Mouse (Mus musculus) midbrain, embryonic 14.5 days (tissue): ENCODE results near the gene Hspd1. TPM values are rescaled to one million over a fixed set of nuclear protein-coding genes. Genes with fewer than 3 reads are reported as not detected.
"Not testable (repeated sequence)": the region's sequence is repeated elsewhere in the genome, so short reads cannot be mapped to it uniquely, and the experiment has no call there.

ENCODE experiments used
- ATAC-seq: fragments of 200-750 bp; cut with Nextera tagmentation; 2 replicates; pipeline ENCODE4 v1.8.0; 2017; ENCODE audit warnings: moderate number of reproducible peaks, moderate library complexity; ENCODE audit not compliant: low FRiP score, low TSS enrichment
- DNase-seq: peaks from one replicate; pipeline ENCODE4 v3.0.0-alpha.2; 2015
- H3K27ac ChIP-seq: fragments of 300-500 bp; sonication (generic); replicated peaks from 2 replicates; pipeline ENCODE4 v1.5.1; 2014; ENCODE audit warnings: mild to moderate bottlenecking, low read depth, low read length, moderate library complexity
- H3K27me3 ChIP-seq: fragments of 300-500 bp; sonication (generic); 2 replicates; pipeline ENCODE4 v1.6.1; 2014; ENCODE audit warnings: low read length, control low read depth, mixed read lengths; ENCODE audit not compliant: control insufficient read depth, insufficient read depth
- H3K36me3 ChIP-seq: fragments of 300-500 bp; sonication (generic); 2 replicates; pipeline ENCODE4 v1.6.1; 2014; ENCODE audit warnings: low read length, control low read depth; ENCODE audit not compliant: control insufficient read depth, insufficient read depth
- H3K4me1 ChIP-seq: fragments of 300-500 bp; sonication (generic); 2 replicates; pipeline ENCODE4 v1.6.1; 2014; ENCODE audit warnings: mild to moderate bottlenecking, antibody characterized with exemption, low read length, control low read depth; ENCODE audit not compliant: control insufficient read depth, insufficient read depth
- H3K4me2 ChIP-seq: fragments of 300-500 bp; sonication (generic); 2 replicates; pipeline ENCODE4 v1.6.1; 2014; ENCODE audit warnings: mild to moderate bottlenecking, low read length, moderate library complexity
- H3K4me3 ChIP-seq: fragments of 300-500 bp; sonication (generic); replicated peaks from 2 replicates; pipeline ENCODE4 v1.5.1; 2014; ENCODE audit warnings: low read depth, low read length
- H3K9ac ChIP-seq: fragments of 300-500 bp; sonication (generic); replicated peaks from 2 replicates; pipeline ENCODE4 v1.6.1; 2014; ENCODE audit warnings: mild to moderate bottlenecking, low read length, moderate library complexity
- H3K9me3 ChIP-seq: fragments of 300-500 bp; sonication (generic); 2 replicates; pipeline ENCODE4 v1.6.1; 2016; ENCODE audit warnings: low read length, control low read depth, mixed read lengths; ENCODE audit not compliant: control insufficient read depth
- WGBS: fragments of 180-500 bp; shearing (Covaris S2); extraction: QIAGEN DNeasy Blood & Tissue Kit; methylation state at CpG from one replicate; pipeline ENCODE4 v1.1.7; 2014; 5-methylcytosine and 5-hydroxymethylcytosine counted together
- polyA plus RNA-seq: library from polyadenylated mRNA; unstranded; fragments of >200 nt; fragmentation: Nextera tagmentation; extraction: Ambion mirVana; gene quantifications from 2 replicates; pipeline ENCODE4 v1.2.1, GENCODE M21; 2014

Hspd1 gene
- polyA plus RNA-seq, 1 experiment from 2014 or later = 232 TPM

DNA sequence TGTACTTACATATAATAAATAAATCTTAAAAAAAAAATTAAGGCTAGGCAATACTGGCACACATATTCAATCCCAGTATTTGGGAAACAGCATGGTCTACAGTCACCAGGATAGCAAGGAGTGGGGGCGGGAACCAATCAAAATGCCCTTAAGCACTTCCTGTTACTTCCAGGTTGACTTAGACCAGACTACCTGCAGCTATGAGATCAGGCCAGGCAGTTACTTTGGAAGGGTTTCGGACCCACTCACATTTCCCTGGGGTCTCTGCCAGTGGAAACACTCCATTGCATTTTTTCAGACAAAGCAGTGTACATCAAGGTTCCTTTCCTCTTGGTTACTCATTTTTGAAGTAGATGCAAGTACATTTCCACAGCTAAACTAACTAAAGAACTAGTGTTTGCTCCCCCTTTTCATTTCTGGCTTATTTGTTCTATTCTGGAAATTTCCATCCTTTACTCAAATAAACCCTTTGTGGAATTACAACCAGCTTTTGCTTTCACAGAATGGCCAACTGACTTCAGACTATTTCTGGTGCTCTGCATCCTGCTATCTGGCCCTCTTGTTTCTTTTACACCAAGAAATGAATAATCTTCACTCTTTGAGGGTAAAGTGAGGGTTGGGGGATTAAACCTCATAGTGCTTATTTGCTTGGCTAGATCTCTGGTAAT lies 11.1 kb downstream of the Hspd1 start:
- Histone ChIP-seq H3K9ac (no peak overlapping the region), H3K4me3 (no peak overlapping the region), H3K4me1 (no peaks in the 10 kb centered on the region), H3K36me3 (peaks cover 60% of the 10 kb centered on the region), H3K9me3 (no peaks in the 10 kb centered on the region), H3K27me3 (no peaks in the 10 kb centered on the region), H3K27ac (no peak overlapping the region), H3K4me2 (no peak overlapping the region)
- DNase-seq (no peak), ATAC-seq (no peak)
- 85% methylated on average over 2 of the region's 2 CpGs for WGBS

DNA sequence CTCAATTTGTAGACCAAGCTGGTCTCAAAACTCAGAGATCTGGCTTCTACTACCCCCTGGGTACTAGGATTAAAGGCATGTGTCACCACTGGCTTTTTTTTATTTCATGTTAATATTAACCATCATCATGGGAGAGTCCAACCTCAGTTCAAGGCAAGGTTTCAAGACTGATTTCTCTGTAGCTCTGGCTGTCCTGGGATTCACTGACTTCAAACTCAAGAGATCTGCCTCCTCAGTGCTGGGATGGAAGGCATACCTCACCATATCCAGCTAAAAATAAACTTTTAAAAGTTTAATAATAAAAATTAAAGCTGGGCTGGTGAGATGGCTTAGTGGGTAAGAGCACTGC lies 11.7 kb downstream of the Hspd1 start:
- H3K4me1 ChIP-seq = no peaks in the 10 kb centered on the region
- no peak for DNase-seq
- H3K9me3 ChIP-seq = no peaks in the 10 kb centered on the region
- no peak overlapping the region for H3K4me3 ChIP-seq
- no peaks in the 10 kb centered on the region for H3K27me3 ChIP-seq
- peaks cover 59% of the 10 kb centered on the region for H3K36me3 ChIP-seq
- no peak overlapping the region for H3K4me2 ChIP-seq
- no peak overlapping the region for H3K9ac ChIP-seq
- no peak overlapping the region for H3K27ac ChIP-seq
- no peak for ATAC-seq

DNA sequence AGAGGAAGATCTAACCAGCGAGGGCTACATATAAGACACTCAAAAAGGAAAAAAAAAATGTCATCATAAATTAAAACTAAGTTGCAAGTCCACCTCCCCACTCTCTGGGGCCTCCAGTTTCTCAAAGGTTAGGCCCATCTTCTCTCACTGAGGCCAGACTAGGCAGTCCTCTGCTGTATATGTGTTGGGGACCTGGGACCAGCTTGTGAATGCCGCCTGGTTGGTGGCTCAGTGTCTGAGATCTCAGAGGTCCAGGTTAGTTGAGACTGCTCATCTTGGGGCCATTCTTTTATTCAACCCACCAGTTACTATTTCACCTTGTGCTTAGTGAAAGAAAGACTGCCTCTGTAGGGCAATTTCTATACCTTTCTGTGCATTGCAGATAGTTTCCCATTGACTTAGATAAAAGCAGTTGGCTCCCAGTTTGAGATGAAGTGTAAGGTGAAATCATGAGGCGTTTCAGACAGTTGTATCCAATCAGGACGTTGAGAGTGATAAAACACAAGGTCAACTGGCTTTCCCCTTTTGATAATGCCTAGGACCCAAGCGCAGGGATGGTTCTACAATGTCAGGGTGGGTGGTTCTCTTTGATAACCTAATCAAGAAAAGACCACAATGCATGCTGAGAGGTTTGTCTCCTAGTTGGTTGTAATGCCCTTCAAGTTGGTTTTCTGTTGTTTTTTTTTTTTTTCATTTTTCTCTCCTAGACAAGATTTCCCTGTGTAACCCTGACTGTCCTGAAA lies 12.2 kb downstream of the Hspd1 start:
- WGBS = 77% methylated on average over 5 of the region's 5 CpGs
- DNase-seq (no peak), ATAC-seq (no peak)
- Histone ChIP-seq H3K4me1 (no peaks in the 10 kb centered on the region), H3K4me3 (no peak overlapping the region), H3K27me3 (no peaks in the 10 kb centered on the region), H3K36me3 (peaks cover 59% of the 10 kb centered on the region), H3K9ac (no peak overlapping the region), H3K27ac (no peak overlapping the region), H3K4me2 (no peak overlapping the region), H3K9me3 (no peaks in the 10 kb centered on the region)

DNA sequence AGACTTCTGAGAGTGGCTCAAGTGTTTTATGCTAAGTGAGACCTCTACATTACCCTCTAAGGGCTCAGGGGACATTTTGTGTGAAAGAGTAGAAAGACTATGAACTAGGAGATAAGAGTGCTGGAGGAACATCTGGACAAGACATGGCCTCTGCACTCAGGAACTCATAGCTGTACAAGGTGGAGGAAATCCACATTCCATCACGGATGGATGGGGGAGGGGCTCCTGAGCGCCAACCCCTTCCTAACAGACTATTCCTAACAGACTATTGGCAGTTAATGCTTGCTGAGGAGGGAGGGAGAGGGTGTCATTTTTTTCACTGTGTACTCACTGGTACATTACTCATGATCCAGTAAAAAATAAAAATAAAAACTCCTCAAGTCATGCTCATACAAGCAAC lies 13.3 kb downstream of the Hspd1 start:
- ATAC-seq = no peak
- H3K4me3 ChIP-seq = no peak overlapping the region
- H3K4me2 ChIP-seq = no peak overlapping the region
- DNase-seq = no peak
- H3K4me1 ChIP-seq = no peaks in the 10 kb centered on the region
- WGBS = 68% methylated on average over 2 of the region's 2 CpGs
- H3K27me3 ChIP-seq = no peaks in the 10 kb centered on the region
- H3K9me3 ChIP-seq = no peaks in the 10 kb centered on the region
- H3K36me3 ChIP-seq = peaks cover 53% of the 10 kb centered on the region
- H3K27ac ChIP-seq = no peak overlapping the region
- H3K9ac ChIP-seq = no peak overlapping the region

DNA sequence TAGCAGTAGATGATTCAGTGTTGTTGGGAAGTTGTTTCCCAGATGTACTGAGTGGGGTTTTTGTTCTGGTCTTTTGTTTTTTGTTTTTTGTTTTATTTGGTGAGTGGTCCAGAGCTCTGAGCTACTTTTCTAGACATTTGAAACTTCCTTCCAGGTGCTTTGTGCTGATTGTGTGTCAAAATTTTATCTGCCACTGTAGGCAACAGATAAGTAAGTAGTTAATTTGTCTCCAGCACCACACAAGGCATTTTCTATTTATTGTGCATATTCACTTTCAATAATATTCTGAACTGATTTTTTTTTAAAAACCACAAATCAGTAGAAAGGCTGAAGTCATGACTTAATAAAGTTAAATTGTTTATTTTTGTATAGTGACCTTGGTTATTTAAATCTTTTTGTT lies 15.7 kb downstream of the Hspd1 start:
- not testable (repeated sequence) for H3K27me3 ChIP-seq, H3K9ac ChIP-seq, H3K4me2 ChIP-seq, DNase-seq, ATAC-seq, H3K27ac ChIP-seq, H3K9me3 ChIP-seq, H3K4me1 ChIP-seq, H3K4me3 ChIP-seq
- H3K36me3 ChIP-seq = peaks cover 43% of the 10 kb centered on the region

DNA sequence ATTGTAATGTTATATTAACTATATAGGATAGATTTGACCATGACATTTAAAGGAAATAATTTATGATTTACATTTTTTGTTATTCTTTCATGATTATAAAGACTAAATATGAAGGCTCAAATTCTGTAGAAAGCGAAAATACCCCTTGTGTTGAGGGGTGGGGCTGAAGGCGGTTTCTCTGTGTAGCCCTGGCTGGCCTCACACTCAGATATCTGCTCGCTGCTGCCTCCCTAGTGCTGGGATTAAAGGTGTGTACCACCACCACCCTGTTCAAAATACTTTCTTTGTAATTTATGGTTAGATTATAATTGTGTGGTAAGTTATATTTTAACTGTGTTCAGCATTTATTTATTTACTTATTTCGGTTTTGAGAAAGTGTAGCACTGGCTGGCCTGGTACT lies 26.3 kb downstream of the Hspd1 start:
- WGBS = 93% methylated on average over 4 of the region's 4 CpGs
- Histone ChIP-seq H3K27ac (no peak overlapping the region), H3K9me3 (no peaks in the 10 kb centered on the region), H3K4me2 (no peak overlapping the region), H3K36me3 (peaks cover 31% of the 10 kb centered on the region), H3K4me3 (no peak overlapping the region), H3K9ac (no peak overlapping the region), H3K4me1 (no peaks in the 10 kb centered on the region), H3K27me3 (no peaks in the 10 kb centered on the region)
- DNase-seq (no peak), ATAC-seq (no peak)

DNA sequence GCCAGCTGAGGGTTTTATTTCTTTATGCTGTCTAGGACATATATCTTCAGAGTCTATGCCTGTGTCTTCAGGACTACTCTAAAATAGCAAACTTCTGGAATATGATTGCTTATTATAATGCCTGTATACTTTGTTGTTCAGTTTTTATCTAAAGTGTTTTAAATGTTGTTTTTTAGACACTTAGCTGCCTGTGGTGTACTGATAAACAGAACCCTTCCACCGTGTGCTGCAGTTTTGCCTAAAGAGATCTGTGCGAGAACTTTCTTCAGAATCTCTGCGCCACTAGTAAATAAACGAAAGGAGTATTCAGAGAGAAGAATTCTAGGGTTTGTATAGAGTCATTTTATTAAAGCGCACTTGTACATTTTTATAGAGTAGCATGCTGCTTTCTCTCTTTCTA lies 26.9 kb downstream of the Hspd1 start:
- H3K4me2 ChIP-seq = no peak overlapping the region
- peaks cover 24% of the 10 kb centered on the region for H3K36me3 ChIP-seq
- no peaks in the 10 kb centered on the region for H3K9me3 ChIP-seq
- DNase-seq = no peak
- no peak overlapping the region for H3K4me3 ChIP-seq
- ATAC-seq = no peak
- no peak overlapping the region for H3K27ac ChIP-seq
- no peak overlapping the region for H3K9ac ChIP-seq
- 94% methylated on average over 5 of the region's 5 CpGs for WGBS
- no peaks in the 10 kb centered on the region for H3K27me3 ChIP-seq
- H3K4me1 ChIP-seq = no peaks in the 10 kb centered on the region

DNA sequence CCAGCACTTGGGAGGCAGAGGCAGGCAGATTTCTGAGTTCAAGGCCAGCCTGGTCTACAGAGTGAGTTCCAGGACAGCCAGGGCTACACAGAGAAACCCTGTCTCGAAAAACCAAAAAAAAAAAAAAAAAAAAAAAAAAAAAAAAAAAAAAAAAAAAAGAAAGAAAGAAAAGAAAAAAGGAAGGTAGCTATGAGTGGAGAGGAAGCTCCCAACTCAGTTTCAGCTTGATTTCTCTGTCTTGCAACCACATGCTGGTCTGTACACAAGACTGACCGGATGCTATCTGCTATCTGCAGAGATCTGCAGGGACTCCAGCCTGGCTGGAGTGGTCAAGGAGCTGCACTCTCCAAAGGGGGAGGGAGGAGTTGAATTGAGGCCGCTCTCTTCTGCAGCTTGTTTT lies 29.7 kb downstream of the Hspd1 start:
- ATAC-seq, H3K36me3 ChIP-seq, H3K4me2 ChIP-seq, H3K4me1 ChIP-seq, H3K4me3 ChIP-seq, H3K27me3 ChIP-seq, H3K9me3 ChIP-seq, DNase-seq, H3K9ac ChIP-seq, H3K27ac ChIP-seq: not testable (repeated sequence)
- 83% methylated on average over 2 of the region's 3 CpGs for WGBS
